Mouse (Mus musculus) olfactory bulb, adult 2 months (tissue): Measurements from ENCODE around the gene Gm11554.
"Not testable (repeated sequence)": the region's sequence is repeated elsewhere in the genome, so short reads cannot be mapped to it uniquely, and the experiment has no call there.

Experiments used
- CTCF ChIP-seq: fragments of 200-500 bp; IDR thresholded peaks from 2 replicates; pipeline ENCODE4 v1.5.1; 2012; ENCODE audit warnings: low read depth, mild to moderate bottlenecking, low read length, moderate library complexity; ENCODE audit not compliant: insufficient read depth
- POLR2A ChIP-seq: fragments of 200-500 bp; IDR thresholded peaks from 2 replicates; pipeline ENCODE4 v1.6.1; 2012; ENCODE audit warnings: mild to moderate bottlenecking, low read depth, low read length, moderate library complexity; ENCODE audit not compliant: insufficient read depth

GRCm38 (mm10) chr11:99772813-99773212 is 31.4 kb downstream of the Gm11554 start, which contains the start of gene Gm11595:
- TF ChIP-seq CTCF, POLR2A: not testable (repeated sequence)
